Mouse (Mus musculus) megakaryocyte-erythroid progenitor cell, adult 5-6 weeks (primary cell): ENCODE measurements around the gene Ypel3. TPM values are rescaled to one million over a fixed set of nuclear protein-coding genes. Genes with fewer than 3 reads are reported as not detected.
"Not testable (repeated sequence)": the region's sequence is repeated elsewhere in the genome, so short reads cannot be mapped to it uniquely, and the experiment has no call there.

Experiments
- ATAC-seq: replicated peaks from 2 replicates; pipeline ENCODE4 v1.8.0; 2016; ENCODE audit warnings: mild to moderate bottlenecking, inconsistent platforms; ENCODE audit not compliant: severe bottlenecking, poor library complexity, low FRiP score, low TSS enrichment
- total RNA-seq, 2 experiments: library from RNA; stranded (forward) in 1 of 2; stranded (reverse) in 1 of 2; fragments of 200-1000, 215-1000 nt in 1 of 2; fragments of >200 nt in 1 of 2; fragmentation: Nextera tagmentation in 1 of 2; gene quantifications; 2 replicates each; pipeline ENCODE4 v1.2.3; 2014 to 2017

Ypel3 gene
- 26.6 and 40.6 TPM in 2 replicates for total RNA-seq (2014; fragmentation: Nextera tagmentation)
- 20.2 and 22.6 TPM in 2 replicates for total RNA-seq (2017)

DNA sequence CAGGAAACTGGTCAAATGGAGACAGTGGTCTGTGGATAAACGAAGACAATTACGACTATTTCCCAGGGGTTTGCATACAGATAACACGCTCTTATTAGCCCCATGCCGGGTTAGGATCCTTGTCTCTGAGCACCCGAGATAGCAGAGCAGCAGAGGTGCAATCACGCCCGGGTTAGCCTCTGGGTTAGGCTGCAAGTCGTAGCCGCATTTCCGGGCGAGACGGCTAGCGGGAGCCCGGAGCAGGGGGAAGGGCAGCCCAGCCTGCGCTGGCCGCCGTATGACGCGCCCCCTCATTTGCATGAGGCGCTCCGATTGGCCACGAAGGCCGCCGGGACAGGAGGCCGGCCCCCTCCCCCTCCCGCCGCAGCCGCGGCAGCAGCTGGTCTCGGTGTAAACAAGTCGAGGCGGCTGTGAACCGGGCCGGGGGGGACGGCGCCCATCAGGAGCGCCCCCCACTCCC lies at the start of gene Ypel3:
Ypel3 (plus strand) TSS at position 358 of the 460 bp plus-strand sequence.
- ATAC-seq, result peak; percentile 85

DNA sequence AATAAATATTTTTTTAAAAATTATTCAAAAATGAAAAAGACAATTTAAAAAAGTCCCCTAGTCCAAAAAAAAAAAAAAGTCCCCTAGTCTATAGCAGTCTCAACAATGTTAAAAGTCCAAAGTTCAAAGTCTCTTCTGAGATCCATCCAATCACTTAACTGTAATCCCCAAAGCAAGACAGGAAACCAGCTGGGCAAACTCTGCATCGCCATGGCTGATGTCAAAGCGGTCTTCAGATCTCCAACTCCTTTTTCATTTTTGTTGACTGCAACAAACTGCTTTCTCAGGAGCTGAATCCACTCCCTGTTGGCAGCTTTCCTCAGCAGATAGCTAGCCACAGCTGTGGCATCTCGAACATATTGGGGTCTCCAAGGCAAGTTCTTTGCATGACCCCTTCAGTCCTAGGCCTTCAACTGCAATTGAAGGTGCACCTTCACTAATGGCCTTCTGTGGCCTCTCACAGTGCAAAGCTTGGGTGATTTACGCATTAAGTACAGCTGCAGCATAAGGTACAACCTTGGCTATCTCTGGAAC lies 46.4 kb upstream of the Ypel3 start:
- not testable (repeated sequence) for ATAC-seq

DNA sequence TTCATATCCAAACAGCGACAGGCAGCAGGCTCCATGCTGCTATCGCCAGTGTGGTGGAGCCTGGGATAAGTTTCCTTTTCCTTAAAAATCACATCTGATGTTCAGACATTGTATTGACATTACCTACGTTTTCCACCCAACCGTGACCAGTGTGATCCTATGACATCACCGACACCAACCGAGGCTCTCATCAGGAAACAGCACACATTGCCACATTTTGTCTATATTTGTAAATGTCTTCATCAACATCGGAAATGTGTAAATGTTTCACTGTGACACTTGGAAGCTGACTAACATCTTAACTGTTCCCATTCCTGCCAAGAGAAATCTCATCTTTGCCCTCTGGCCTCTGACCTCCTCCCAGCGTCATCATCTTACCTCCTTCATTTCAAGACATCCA lies 40.6 kb upstream of the Ypel3 start:
- no peak for ATAC-seq

DNA sequence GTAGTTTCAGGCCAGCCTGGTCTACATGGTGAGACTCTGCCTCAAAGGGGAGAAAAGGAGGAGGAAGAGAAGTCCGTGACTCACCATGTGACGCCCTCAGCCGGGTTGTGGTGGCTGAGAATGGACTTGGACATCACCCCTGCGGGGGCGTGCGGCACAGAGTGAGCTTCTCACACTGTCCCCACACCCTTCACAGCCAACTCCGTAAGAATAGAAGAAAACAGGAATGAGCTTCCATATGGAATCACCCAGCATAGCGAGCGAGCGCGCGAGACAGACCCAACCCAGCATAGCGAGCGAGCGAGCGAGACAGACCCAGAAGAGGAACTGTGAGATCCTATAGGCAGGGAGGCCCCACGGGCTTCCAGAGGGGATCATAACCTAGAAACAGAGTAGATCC lies 37.2 kb upstream of the Ypel3 start:
- ATAC-seq, result no peak

DNA sequence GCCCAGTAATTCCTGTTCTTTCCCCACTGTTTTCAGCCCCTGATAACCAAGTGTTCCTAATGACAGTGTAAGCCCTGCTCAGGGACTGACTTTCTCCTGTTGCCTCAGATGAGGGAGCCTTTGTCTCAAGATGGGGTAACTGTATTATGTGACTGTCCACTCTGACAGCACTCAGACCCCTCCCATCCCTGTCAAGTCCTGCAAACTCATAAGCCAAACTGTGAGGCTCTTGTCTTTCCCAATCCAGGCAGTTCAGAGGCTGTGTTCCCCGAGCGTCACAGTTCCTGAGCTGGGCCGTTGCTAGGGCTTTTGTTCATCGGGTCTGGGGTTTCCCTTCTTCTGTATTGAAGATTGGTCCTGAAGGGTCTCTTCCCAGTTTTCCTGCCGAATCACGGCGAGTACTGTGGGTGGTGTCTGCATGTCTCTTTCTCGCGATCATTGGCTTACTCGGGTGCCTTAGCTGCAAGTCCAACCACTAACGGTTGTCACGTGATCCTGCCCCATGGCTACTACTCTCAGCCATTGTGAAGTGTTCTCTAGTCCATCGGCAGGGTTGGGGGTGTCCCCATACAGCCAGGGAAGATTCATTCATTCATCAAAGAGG lies 36.5 kb upstream of the Ypel3 start:
- ATAC-seq, result no peak

DNA sequence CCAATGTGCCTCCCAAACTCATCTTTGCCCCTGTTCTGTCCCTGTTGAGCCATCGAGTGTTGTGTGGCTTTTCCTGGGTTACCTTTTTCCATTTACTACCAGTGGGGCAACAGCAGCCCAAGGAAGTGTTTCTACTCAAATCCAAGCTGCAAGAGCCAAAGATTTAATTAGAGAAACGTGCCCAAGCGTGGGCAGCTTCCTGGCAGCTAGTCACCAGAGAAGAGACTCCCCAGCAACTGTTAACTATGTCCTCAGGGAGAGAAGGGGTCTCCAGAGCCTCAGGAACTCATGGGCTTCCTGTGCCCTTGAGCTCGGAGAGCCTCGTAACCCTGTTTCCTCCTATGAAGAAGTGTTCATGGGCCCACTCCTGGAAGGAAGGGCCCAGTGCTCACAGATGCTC lies 35.8 kb upstream of the Ypel3 start:
- ATAC-seq, result no peak

DNA sequence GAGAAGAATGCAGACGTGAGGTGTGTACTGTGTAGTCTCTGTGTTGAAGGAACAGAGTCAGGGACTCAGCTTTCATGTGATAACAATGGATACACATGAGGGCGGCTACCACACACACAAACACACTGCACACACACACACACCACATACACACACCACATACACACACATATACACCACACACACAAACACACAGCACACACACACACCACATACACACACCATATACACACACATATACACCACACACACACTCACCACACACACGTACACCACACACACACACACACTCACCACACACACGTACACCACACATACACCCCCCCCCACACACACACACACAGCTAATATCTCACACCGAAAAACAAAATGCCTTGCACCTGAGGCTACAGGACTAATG lies 35.3 kb upstream of the Ypel3 start:
- ATAC-seq, result no peak

DNA sequence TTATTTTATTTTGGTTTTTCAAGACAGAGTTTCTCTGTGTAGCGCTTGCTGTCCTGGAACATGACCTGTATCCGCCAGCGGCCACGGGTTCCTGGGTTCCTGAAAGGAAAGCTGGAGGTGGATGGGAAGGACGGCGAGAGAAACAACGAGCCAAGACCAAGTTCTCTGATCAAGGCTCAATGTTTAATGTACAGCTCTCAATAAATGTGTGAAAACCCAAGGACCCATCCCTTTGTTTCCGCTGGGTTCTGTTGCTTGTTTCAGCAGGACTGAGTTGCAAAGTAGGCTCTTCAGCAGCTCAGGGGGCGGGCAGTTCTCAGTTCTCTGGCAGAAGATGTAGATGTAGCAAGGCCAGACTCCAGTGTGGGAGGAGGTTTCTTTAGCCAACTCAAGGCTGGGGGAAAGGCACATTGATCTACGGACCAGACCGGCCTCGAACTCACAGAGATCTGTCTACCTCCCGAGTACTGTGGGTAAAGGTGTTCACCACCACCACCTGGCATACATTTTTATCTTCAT lies 34.7 kb upstream of the Ypel3 start:
- no peak for ATAC-seq

DNA sequence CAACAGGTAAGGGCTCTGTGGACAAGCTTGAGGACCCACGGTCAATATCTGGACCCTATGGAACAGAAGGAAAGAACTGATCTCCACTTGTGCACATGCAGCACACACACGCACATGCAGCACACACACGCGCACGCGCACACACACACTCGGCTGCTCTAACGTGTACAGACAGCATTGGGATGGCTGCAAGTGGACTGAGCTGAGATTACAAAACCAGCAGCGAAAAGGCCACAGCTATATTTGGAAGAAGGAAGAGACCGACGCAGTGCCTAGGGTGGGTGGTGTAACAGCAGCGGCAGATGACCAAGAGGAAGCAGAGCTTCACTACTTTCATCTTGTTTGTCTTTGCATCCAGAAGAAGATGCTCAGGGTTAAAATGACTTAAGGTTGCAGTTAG lies 30.7 kb upstream of the Ypel3 start:
- no peak; the same call in 1 of the 2 replicates for ATAC-seq

DNA sequence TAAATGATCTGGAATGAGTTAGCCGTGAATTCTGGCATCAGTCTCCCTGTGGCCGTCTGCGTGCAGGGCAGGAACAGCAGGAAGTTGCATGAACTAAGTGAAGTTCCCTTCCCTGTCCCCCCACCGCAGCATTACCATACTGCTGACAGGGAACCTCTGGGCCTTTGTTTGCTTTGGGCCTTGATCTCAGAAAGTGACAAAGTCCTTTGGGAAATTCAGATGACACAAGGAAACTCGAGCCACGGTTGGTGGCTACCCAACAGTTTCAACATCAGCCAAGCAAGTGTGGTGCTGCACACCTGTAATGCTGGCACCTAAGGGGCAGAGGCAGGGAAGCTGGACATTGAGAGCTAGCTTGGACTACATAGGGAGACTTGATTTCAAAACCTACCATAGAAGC lies 30.0 kb upstream of the Ypel3 start:
- no peak for ATAC-seq

DNA sequence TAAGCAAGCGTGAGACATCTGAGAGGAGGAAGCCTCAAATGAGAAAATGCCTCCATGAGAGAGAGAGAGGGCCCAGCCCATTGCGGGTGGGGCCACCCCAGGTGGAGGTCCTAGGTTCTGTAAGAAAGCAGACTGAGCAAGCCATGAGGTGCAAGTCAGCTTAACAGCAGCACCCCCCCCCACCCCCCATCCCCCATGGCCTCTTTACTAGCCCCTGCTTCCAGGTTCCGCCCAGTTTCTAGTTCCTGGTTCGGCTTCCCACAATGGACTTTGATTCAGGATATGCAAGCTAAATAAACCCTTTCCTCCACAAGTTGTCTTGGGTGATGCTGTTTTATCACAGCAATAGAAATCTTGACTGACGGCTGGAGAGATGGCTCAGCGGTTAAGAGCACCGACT lies 27.9 kb upstream of the Ypel3 start:
- no peak for ATAC-seq

DNA sequence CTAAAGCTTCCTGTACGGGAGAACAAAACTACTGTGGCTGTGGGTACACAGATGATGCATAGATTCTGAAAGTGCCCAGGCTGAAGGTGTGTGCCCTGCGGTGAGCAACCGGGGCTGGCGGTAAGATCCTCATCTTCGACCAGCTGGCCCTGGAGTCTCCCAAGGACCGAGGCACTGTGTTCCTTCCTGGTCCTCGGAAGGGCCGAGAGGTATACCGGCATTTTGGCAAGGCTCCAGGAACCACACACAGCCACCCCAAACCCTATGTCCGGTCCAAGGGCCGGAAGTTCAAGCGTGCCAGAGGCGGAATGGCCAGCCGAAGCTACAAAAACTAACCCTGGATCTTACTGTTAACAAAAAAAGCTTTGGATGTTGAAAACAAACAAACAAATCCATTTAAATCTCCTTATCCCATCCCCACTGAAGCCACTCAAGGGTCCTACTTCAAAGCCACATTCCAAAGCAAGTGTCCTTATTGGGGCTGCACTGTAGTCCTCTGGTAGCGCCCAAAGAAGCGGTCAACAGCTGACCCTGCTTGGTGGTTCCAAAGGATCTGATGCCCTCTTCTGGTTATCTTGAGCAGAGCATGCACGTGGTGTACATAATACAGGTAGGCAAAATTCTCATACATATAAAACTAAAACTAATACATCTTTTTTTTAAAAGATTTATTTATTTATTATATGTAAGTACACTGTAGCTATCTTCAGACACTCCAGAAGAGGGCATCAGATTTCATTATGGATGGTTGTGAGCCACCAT lies 27.0 kb upstream of the Ypel3 start:
- ATAC-seq, result no peak

DNA sequence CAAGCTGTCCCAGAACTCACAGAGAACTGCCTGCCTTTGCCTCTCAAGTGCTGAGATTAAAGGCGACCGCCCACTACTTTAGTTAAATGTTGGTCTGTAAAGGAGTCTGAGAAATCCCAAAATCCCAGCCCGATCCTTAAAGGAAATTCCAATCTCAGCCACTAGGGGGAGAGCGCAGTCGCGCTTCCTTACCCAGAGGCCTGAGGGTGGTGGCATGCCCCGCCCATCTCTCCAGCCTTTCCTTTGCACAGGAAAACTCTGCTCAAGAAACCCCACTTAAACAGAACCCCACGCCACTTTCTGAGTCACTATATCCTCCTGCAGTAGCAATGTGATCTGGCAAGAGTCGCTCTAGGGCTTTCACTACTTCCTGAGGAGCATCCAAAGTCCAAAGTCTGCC lies 21.9 kb upstream of the Ypel3 start:
- peak; percentile 66 for ATAC-seq

DNA sequence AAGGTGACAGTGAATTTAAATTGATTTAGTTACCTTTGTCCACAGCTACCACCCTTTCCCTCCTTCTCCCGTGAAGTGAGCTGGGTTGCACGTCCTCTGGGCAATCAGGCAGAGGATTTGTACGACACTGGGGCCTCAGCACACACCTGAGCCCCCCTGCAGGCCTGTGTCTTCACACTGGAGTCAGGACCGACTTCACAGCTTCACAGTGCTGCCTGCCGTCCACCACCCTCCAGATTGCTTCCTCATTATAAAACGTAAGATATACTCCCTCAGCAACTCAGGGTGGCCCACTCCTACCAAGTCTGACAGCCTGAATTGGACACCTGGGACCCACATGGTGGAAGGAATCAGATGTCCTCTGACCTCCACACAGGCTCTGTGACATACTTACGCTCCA lies 18.2 kb upstream of the Ypel3 start:
- ATAC-seq, result no peak

DNA sequence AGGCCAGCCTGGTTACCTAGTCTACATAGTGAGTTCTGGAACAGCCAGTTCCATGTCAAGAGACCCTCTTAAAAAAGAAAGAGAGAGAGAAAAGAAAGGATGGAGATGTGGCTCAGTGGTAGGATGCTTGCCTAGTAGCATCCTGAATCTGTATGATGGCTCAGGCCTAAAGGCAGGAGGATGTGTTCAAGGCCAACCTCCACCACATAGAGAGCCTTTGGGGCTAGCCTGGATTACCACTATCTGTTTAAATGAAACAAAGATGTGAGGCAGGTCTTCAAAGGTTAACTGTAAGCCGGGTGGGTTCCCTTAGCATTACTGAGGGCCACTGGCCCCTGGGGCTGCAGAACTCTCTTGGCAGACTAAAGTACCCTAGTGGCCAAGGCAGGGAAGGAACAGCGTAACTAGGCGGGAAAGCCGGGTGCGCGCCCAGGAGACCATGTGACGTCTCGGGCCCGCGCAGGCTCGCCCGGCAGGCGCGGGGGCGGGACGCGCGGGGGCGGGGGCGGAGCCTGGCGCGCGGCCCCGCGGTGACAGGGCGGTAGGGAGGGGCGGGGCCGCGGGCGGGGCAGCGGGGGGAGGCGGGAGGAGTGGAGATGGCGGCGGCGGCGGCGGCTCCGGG lies 17.6 kb upstream of the Ypel3 start, which contains the start of gene Mapk3:
Mapk3 (plus strand) TSS at position 552 of the 622 bp plus-strand sequence.
- ATAC-seq, result peak; percentile 74

DNA sequence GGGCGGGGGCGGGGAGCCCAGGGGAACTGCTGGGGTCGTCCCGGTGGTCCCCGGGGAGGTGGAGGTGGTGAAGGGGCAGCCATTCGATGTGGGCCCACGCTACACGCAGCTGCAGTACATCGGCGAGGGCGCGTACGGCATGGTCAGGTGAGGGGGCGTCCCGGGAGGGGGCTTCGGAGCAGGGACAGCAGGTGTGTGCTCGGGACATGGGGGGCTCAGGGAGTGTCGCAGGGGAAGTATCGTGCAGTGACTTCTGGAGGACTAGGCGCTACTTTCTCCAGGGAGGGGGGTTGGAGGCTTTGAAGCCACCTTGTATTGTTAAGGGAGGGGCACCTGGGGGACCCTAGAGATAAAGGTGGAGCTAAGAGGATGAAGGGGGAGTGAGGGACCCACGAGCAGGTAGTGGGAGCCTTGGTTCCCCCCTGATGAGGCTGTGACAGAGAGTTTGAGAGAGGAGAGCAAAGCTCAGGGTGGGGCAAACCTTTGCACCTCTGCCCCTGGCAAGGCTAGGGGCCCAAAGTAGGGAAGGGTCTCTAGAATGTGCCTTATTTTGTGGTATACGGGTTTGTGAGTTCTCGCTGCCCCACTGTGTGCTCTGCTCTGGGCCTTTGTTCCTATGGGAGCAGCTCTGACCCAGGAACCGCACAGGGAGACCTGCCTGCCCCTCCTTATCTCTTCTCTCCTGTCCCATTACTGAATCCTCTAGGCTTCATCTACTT lies 16.9 kb upstream of the Ypel3 start:
- no peak for ATAC-seq

DNA sequence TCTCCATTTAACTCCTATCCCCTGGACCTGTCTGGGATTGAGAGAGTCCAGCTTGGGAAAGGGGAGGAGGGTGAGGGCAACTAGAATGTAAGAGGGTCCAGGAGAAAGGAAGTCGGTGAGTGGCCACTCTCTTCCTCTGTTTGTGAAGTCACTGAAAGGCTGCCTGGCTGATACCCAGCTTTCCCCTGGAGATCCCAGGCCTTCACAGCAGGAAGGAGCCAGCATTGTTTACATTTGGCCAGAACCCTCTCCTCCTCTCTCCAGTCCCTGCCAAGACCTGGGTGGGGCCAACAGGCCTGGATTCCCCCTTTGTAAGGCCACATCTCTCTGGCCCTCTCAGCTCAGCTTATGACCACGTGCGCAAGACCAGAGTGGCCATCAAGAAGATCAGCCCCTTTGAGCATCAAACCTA lies 16.4 kb upstream of the Ypel3 start:
- no peak for ATAC-seq

DNA sequence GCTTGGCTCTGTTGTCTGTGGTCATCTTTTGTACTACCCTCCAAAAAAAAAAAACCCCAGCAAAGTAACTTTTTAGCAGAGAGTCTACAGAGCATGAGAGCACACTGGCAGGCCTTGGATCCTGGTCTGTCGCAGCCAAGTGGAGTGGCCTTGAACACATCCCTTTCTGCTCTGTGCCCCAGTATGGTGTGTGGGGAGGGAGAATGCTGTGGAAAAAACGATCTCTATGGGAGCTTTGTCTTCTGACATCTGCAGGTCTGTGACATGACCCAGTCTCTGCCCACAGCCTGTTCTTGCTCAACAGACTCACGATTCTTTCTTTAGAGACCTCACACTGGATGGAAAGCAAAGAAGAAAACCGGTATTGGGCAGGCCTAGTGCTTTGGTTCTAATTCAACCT lies 15.8 kb upstream of the Ypel3 start:
- no peak for ATAC-seq

DNA sequence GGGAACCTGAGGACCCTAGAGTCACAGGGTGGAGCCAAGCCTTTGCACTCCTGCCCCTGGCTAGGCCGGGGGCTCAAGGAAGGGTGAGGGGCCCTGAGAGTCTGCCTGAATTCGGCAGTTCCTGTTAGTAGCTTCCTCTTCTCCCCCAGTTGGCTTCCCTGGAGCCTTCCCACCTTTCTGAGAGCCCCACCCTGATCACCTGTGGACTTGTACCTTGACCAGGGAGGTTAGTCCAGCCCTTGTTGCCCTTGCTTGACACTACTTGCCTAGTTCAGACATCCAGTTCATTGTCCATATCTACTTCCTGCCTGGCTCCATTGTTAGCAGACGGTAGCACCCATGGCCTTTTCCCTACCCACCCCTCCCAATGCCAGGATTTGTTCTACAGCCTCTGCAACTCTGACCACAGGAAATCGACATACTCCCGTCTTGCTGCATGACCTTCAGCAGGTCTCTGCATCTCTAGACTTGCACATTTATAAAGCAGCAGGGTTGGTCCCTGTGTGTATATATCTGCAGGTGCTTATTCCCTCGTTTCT lies 15.2 kb upstream of the Ypel3 start:
- no peak for ATAC-seq
